Mouse (Mus musculus) mature B cell (primary cell): ENCODE measurements around the gene Arf6.

Experiments used
- in situ Hi-C: fragments of 300-500 bp; cut with MboI; formaldehyde crosslinking; loops from 2 replicates; pipeline ENCODE4 v1.14.3; 2019

Arf6 gene

DNA sequence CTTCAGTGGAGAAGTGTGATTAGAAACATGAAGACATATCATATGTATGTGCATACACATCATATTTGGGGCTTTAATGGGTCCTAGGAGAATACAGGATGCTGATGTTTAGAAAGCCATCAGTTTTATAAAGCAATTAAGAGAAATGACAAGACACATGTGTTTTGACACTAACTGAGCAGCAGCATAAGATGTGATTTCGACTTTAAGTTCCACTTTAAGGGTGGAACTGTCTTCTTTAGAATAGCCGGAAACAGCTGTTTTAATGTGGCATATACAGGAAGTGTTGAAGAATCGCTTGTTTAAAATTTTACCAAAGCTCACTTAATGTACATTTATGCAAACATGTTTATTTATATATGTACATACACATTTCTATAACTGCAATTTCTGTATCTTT lies 41.4 kb downstream of the Arf6 start:
- in situ Hi-C loops = no loop called here

DNA sequence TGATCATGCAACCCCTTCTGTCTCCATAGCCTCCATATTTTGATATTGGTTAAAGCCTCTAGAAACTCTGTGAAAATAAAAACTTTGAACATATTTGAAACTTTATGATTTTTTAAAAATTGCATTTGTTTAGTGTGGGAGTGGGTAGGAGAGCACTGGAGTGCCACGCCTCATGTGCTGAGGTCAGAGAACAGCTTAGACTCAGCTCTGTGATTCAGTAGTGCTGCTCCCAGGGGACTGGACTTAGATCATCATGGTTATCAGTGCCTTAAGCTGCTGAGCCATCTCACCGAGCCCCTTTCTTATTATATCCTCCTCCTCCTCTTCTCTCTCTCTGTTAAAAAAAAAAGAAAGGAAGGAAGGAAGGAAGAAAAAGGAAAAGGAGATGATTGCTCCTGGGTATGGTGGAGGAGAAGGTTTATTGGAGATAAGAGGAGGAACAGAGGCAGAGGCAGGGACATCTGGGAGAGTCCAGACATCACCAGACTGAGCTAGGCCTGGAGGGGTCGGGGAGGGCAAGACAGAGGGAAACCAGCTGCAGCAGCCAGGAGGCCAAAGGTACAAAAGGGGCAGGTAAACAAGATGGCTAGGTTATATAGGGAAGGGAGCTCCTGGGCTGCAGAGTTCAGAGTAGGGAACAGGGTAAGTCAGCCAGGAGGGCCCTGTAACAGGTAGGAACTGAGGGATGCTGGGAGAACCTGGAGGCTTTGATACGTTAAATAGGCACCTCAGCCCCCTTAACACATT lies 43.0 kb downstream of the Arf6 start:
- in situ Hi-C loops = no loop called here

DNA sequence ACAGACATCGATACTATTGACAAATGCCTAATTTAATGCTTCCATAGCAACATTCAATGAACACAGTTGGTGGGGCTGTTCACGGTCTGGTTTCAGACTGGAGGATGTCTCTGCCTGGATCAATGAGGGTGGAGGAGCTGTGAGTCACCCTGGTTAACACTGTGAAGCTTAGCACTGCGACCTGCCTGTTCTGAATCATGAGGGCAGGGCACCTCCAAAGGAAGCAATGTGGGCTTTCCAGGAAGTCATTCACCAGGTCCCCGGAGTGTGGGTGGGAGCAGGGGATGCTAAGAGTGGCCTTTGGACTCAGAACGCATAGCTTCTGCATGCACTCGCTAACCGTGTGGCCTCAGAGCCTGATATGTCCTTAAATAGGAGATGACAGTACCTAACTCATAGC lies 44.8 kb downstream of the Arf6 start:
- in situ Hi-C loops = no loop called here

DNA sequence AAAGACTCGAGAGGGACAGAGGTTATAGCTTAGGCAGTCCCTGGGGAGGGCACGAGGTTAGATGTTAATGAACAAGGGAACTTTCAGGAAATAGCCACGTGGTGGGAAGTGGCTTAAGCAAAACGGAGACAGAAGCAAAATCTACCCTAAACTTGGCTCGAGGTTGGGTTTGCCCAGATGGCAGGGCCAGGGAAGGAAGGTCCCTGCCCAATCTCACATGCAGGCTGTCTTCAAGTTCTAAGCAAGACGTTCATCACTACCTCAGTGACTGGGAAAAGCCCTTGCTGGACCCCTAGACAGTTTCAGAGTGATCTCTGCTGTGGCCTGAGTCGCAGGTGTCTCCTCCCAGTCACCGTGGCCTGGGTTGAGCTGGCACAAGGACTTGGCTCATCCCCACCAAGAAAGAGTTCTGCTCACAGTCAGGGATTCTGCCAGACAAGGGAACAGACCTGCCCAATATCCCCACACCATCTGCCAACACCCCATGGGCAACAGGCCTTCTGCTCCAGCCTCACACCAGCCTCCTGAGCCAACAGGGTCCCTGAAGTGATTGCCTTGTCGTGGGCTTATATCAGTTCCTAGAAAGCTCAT lies 45.8 kb downstream of the Arf6 start:
- in situ Hi-C loops = no loop called here

DNA sequence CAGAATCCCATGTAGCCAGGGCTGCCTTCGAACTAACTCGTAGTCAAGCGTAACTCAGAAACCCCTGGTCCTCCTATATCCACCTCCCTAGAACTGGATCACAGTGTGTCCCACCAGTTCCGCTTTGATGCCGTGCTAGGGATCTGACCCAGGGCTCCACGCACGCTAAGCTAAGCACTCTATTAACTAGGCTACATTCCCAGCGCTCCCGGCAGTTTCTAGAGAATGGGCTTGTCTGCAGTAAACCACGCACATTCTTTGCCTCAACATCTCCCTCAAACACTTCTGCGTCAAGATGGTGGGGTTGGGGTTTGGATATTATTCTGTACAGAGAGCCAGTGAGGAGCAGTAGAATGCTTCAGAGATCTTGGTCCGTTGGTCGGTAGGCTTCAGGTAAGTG lies 46.7 kb downstream of the Arf6 start:
- in situ Hi-C loops = no loop called here

DNA sequence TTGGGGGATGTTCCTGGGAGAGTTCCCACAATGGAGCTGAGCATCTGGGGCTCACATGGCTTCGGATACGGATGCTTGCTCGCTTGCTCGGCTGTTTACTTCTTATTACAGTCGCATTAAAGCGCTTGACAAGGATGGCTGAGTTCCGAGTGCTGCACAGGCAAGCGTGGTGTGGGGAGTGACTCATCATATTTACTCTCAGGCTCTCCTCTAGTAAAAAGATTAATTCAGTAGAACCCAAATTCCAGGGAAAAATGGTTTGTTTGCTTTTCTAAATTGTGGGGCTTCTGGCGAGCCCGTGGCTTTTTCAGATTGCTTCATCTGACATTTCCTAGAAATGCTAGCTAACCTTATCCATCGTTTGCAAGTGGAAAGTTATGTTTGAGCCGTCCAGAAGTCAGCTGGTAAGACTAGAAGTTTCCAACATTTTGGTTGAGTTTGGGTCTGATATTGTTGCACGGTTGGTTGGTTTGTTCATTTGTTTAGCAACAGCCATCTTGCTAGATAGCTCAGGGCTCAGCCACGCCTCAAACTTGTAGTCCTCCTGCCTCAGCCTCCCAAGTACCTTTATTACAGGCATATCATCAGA lies 47.2 kb downstream of the Arf6 start:
- in situ Hi-C loops = no loop called here

DNA sequence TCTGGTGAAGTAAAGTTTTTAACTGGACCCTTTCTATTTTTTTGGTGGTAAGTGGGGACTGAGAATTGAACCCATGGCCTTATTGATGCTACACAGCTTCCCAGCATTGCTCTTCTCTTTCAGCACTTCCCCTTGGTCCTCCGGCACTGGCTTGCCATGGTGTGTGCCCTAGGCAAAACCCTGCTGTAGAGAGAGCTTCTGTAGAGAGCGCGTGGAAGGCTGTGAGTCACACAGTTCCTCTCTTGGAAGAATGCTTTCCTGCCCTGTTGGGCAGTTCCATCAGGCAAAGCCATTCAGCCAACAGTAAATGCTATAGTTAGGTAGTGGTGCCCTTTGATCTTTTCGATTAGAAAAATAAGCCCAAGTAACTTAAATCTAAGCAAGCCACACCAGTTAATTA lies 47.7 kb downstream of the Arf6 start:
- in situ Hi-C loops = no loop called here

DNA sequence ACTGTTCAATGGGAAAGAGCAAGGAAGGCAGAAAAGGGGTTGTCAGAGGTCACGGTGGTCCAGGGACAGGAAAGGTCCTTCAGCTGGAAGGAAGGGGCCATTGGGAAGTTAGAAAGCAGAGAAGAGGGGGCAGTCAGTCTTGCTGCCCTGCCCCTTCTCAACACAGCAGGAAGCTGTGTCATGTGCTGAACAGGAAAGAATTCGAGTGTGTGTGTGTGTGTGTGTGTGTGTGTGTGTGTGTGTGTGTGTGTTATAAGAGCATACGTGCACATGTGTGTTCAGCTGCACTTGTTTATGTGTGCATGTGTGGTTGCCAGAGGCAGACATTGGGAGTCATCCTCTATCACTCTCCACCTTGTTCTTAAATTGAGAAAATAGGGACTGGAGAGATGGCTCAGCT lies 48.8 kb downstream of the Arf6 start:
- in situ Hi-C loops = no loop called here

DNA sequence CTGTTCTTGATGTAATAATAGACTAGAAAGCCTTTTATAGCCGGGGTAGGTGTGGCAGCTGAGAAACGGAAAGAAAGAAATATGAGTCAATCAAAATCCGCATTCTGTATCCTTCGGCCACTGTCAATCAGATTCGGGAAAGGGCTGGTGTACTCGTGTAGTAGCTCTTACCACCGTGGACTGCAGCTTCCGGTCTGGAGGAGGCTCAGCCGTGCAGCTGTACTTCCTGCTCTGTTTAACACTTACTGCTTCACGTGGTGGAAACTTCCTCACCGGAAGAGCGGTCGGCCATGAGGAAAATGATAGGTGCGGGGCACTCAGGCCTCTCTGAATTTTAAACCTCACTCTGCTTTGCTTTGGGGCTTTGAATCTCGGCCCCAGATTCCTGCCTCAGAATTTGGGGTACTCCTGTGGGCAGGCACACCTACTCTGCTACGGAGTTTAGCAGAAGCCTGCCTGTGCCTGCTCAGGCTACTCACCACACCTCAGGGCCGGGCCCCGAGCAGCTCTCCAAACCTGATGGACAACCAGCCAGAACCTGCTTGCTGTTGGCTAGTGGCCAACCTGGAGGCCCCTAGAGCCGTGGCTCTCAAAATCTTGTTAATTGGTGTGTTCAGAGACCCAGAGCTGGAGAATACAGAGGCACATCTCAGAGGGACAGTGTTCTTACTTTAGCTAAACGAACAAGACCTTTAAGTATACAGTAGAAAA lies 51.0 kb downstream of the Arf6 start:
- in situ Hi-C loops = no loop called here
